Mouse (Mus musculus): ENCODE data around the gene Gucy2d. TPM values are rescaled to one million over a fixed set of nuclear protein-coding genes. Genes with fewer than 3 reads are reported as not detected.

Gucy2d gene
- polyA plus RNA-seq, 1 experiment from 2014 or later, result not detected

DNA sequence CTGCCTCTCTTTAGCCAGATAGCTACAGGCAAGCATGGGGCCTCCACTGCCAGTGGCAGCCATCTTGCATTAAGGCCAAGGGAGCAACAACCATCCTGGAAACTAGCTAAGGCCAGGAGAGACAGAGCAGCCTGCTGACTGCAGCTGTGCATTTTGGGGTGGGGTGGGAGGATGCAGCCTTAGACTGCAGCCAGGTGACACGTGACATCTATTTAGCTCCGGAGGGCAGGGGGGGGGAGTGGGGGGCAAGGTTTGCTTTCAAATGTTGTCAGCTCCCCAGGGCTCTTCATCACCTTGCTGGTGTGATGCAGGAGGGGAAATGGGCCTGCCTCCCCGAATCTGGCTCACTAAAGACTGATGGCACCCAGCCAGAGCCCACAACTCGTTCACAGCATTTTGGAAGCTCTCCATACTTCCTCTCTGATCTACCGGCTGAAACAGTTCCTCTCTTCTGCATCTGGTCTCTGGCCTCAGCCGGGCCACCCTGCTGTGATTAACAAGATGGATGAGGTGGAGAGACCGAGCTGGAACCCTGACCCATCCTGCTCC, 83.7 kb downstream of the Gucy2d start:
- DNase-seq (ENCODE audit: low spot score), result peak; percentile 71
- no peak overlapping the region for H3K4me2 ChIP-seq (ENCODE audit: low read length)
- no peaks in the 10 kb centered on the region for H3K9me3 ChIP-seq (ENCODE audit: control insufficient read depth, low read length)
- WGBS, result 7% methylated on average over 7 of the region's 7 CpGs
- no peaks in the 10 kb centered on the region for H3K36me3 ChIP-seq (ENCODE audit: control insufficient read depth, insufficient read depth, low read length)
- no peak overlapping the region for H3K9ac ChIP-seq (ENCODE audit: low read length)
- H3K27ac ChIP-seq (ENCODE audit: low read depth), result peak overlapping the region; percentile 71
- peak; percentile 79 for ATAC-seq (replicated peaks; ENCODE audit: low FRiP score, low TSS enrichment, low read depth)
- no peak overlapping the region for H3K4me3 ChIP-seq (ENCODE audit: low read depth, low read length)
- no peaks in the 10 kb centered on the region for H3K27me3 ChIP-seq (replicated peaks; ENCODE audit: control insufficient read depth, insufficient read depth, low read length)
- peaks cover 24% of the 10 kb centered on the region; the same call in 1 of the 2 replicates for H3K4me1 ChIP-seq (replicated peaks; ENCODE audit: control insufficient read depth, insufficient read depth, low read length)

DNA sequence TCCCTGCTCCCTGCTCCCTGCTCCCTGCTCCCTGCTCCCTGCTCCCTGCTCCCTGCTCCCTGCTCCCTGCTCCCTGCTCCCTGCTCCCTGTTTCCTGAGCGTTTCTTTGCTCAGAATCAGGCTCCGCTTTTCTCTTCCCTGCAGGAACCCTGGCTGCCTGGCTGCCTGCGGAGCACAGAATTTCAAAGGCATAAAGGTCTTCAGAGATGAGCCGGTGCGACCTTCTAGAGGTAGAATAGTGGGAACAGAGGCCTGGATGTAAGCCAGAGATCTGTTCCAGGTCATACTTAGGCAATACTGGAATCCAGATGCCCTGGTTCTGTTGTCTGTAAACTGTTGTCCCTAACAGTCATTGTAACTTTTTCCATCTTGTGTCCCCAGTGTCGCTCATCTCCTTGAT, 84.2 kb downstream of the Gucy2d start:
- Histone ChIP-seq H3K4me2 (ENCODE audit: low read length) (0 out of 2 replicates have a peak overlapping the region, but pooled peaks have one; percentile 5), H3K36me3 (ENCODE audit: control insufficient read depth, insufficient read depth, low read length) (no peaks in the 10 kb centered on the region), H3K9me3 (ENCODE audit: control insufficient read depth, low read length) (no peaks in the 10 kb centered on the region), H3K9ac (ENCODE audit: low read length) (no peak overlapping the region), H3K27me3 (replicated peaks; ENCODE audit: control insufficient read depth, insufficient read depth, low read length) (no peaks in the 10 kb centered on the region), H3K27ac (ENCODE audit: low read depth) (peak overlapping the region; percentile 71), H3K4me1 (replicated peaks; ENCODE audit: control insufficient read depth, insufficient read depth, low read length) (peaks cover 24% of the 10 kb centered on the region; the same call in 1 of the 2 replicates), H3K4me3 (ENCODE audit: low read depth, low read length) (no peak overlapping the region)
- DNase-seq (ENCODE audit: low spot score) (no peak), ATAC-seq (replicated peaks; ENCODE audit: low FRiP score, low TSS enrichment, low read depth) (no peak)
- WGBS, result 29% methylated on average over 6 of the region's 6 CpGs

DNA sequence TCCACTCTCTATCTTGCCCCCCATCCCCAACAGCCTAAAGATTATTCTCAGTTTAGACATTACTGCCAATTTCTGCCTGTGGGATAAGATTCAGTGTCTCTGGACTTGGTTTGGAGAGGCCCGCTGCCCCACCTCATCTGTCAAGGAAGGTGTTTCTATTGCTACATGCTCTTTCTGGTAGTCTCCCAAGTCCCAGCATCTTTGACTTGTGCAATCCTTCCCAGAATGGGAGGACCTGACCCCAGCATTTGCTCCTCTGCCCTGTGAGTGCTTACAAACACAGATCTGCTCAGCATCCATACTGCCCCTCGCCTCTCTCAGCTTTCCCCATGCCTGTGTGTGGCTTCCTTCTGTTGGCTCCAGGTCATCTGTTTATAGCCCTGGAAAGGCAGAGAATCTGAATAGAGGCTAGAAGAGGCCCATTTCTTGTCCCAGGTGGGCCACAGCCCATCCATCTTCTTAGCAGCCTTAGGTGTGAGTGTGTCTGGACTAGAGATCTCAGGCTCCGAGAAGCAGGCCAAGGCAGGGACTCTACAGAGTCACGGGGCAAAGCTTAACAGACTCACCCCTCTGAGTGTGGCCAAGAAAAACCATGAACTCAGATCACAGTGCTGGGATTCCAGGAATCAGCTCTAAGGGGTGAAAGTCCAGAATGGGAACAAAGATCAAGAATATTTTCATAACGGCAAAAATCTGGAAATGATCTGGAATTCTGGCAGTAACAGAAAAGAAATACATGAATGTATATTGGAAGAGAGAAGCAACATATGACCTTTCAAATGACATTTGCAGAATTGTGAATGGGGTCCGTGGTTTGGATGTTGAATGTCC, 84.9 kb downstream of the Gucy2d start:
- H3K27ac ChIP-seq (ENCODE audit: low read depth), result peak overlapping the region; percentile 71
- ATAC-seq (replicated peaks; ENCODE audit: low FRiP score, low TSS enrichment, low read depth), result no peak

More for the DNA sequence above, 84.9 kb downstream of the Gucy2d start:
- H3K4me2 ChIP-seq (ENCODE audit: low read length), result no peak overlapping the region
- H3K27me3 ChIP-seq (replicated peaks; ENCODE audit: control insufficient read depth, insufficient read depth, low read length), result no peaks in the 10 kb centered on the region
- H3K36me3 ChIP-seq (ENCODE audit: control insufficient read depth, insufficient read depth, low read length), result no peaks in the 10 kb centered on the region
- DNase-seq (ENCODE audit: low spot score), result no peak
- 62% methylated on average over 6 of the region's 6 CpGs for WGBS
- no peak overlapping the region for H3K4me3 ChIP-seq (ENCODE audit: low read depth, low read length)
- peaks cover 24% of the 10 kb centered on the region; the same call in 1 of the 2 replicates for H3K4me1 ChIP-seq (replicated peaks; ENCODE audit: control insufficient read depth, insufficient read depth, low read length)
- H3K9me3 ChIP-seq (ENCODE audit: control insufficient read depth, low read length), result no peaks in the 10 kb centered on the region
- no peak overlapping the region for H3K9ac ChIP-seq (ENCODE audit: low read length)

Other genes with a start within 250 kb of the Gucy2d start
- 0.12 TPM in 1 of 2 replicates, not detected in the other for gene B3gnt6, start 240.9 kb upstream of the Gucy2d start, polyA plus RNA-seq (2014; fragmentation: Nextera tagmentation; extraction: Ambion mirVana)
- 21.6 and 21.7 TPM in 2 replicates for gene Acer3, start 119.2 kb upstream of the Gucy2d start, polyA plus RNA-seq (2014; fragmentation: Nextera tagmentation; extraction: Ambion mirVana)
- 12.8 and 14.5 TPM in 2 replicates for gene Tsku, start 79.1 kb upstream of the Gucy2d start, polyA plus RNA-seq (2014; fragmentation: Nextera tagmentation; extraction: Ambion mirVana)
- 13.0 and 14.9 TPM in 2 replicates for gene Lrrc32, start 48.9 kb downstream of the Gucy2d start, polyA plus RNA-seq (2014; fragmentation: Nextera tagmentation; extraction: Ambion mirVana)
- 32.3 and 41.7 TPM in 2 replicates for gene Emsy, start 216.4 kb downstream of the Gucy2d start, polyA plus RNA-seq (2014; fragmentation: Nextera tagmentation; extraction: Ambion mirVana)